Mouse (Mus musculus): Measurements from ENCODE around the gene Olfr857.
"Not testable (repeated sequence)": the region's sequence is repeated elsewhere in the genome, so short reads cannot be mapped to it uniquely, and the experiment has no call there.

Olfr857 gene

GRCm38 (mm10) chr9:19709133-19709532 lies at the start of gene Olfr857:
Gene Olfr857 (plus strand): TSS chr9:19709433.
- no peak for DNase-seq (ENCODE audit: low read depth)

- DNase-seq (ENCODE audit: low read depth), result no peak
Measured at GRCm38 (mm10) chr9:19690281-19690680, 19.0 kb upstream of the Olfr857 start.

GRCm38 (mm10) chr9:19691426-19691825 lies 17.8 kb upstream of the Olfr857 start:
- DNase-seq (ENCODE audit: low read depth), result no peak

- DNase-seq (ENCODE audit: low read depth), result peak; percentile 5
Measured at GRCm38 (mm10) chr9:19692430-19692829, 16.8 kb upstream of the Olfr857 start.

- not testable (repeated sequence) for DNase-seq (ENCODE audit: low read depth)
Measured at GRCm38 (mm10) chr9:19694285-19694684, 14.9 kb upstream of the Olfr857 start.

- DNase-seq (ENCODE audit: low read depth), result not testable (repeated sequence)
Measured at GRCm38 (mm10) chr9:19694898-19695379, 14.3 kb upstream of the Olfr857 start.

- DNase-seq (ENCODE audit: low read depth), result not testable (repeated sequence)
Measured at GRCm38 (mm10) chr9:19704546-19704945, 4.7 kb upstream of the Olfr857 start.
